Mouse (Mus musculus) hindbrain, embryonic 13.5 days (tissue): Measurements from ENCODE around the gene Crtc2. TPM values are rescaled to one million over a fixed set of nuclear protein-coding genes. Genes with fewer than 3 reads are reported as not detected.
A peak's percentile ranks its signal among the peaks of the same experiment; 100 is the strongest.

ENCODE experiments used
- ATAC-seq: fragments of 200-750 bp; cut with Nextera tagmentation; 2 replicates; pipeline ENCODE4 v1.8.0; 2017; ENCODE audit warnings: moderate TSS enrichment; ENCODE audit not compliant: low FRiP score
- H3K27ac ChIP-seq: fragments of 300-500 bp; sonication (generic); 2 replicates; pipeline ENCODE4 v1.5.1; 2015; ENCODE audit warnings: inconsistent platforms, mild to moderate bottlenecking, moderate library complexity
- H3K27me3 ChIP-seq: fragments of 300-500 bp; sonication (generic); 2 replicates; pipeline ENCODE4 v1.6.1; 2015; ENCODE audit warnings: mild to moderate bottlenecking, inconsistent platforms
- H3K36me3 ChIP-seq: fragments of 300-500 bp; sonication (generic); 2 replicates; pipeline ENCODE4 v1.6.1; 2015; ENCODE audit warnings: mild to moderate bottlenecking, inconsistent platforms
- H3K4me1 ChIP-seq: fragments of 300-500 bp; sonication (generic); replicated peaks from 2 replicates; pipeline ENCODE4 v1.6.1; 2015; ENCODE audit warnings: inconsistent platforms
- H3K4me2 ChIP-seq: fragments of 300-500 bp; sonication (generic); 2 replicates; pipeline ENCODE4 v1.6.1; 2015; ENCODE audit warnings: inconsistent platforms, mild to moderate bottlenecking, moderate library complexity
- H3K4me3 ChIP-seq: fragments of 300-500 bp; sonication (generic); 2 replicates; pipeline ENCODE4 v1.5.1; 2015; ENCODE audit warnings: mild to moderate bottlenecking, inconsistent platforms
- H3K9ac ChIP-seq: fragments of 300-500 bp; sonication (generic); 2 replicates; pipeline ENCODE4 v1.6.1; 2015; ENCODE audit warnings: mild to moderate bottlenecking, inconsistent platforms
- H3K9me3 ChIP-seq: fragments of 300-500 bp; sonication (generic); 2 replicates; pipeline ENCODE4 v1.6.1; 2016; ENCODE audit warnings: inconsistent platforms
- WGBS: fragments of 180-500 bp; shearing (Covaris S2); methylation state at CpG from one replicate; pipeline ENCODE4 v1.1.7; 2015; 5-methylcytosine and 5-hydroxymethylcytosine counted together
- polyA plus RNA-seq: library from polyadenylated mRNA; unstranded; fragments of >200 nt; fragmentation: Nextera tagmentation; extraction: Ambion mirVana; gene quantifications from 2 replicates; pipeline ENCODE4 v1.2.1, GENCODE M21; 2015

The Crtc2 gene
- polyA plus RNA-seq, result 18.8 and 19.8 TPM in 2 replicates

DNA sequence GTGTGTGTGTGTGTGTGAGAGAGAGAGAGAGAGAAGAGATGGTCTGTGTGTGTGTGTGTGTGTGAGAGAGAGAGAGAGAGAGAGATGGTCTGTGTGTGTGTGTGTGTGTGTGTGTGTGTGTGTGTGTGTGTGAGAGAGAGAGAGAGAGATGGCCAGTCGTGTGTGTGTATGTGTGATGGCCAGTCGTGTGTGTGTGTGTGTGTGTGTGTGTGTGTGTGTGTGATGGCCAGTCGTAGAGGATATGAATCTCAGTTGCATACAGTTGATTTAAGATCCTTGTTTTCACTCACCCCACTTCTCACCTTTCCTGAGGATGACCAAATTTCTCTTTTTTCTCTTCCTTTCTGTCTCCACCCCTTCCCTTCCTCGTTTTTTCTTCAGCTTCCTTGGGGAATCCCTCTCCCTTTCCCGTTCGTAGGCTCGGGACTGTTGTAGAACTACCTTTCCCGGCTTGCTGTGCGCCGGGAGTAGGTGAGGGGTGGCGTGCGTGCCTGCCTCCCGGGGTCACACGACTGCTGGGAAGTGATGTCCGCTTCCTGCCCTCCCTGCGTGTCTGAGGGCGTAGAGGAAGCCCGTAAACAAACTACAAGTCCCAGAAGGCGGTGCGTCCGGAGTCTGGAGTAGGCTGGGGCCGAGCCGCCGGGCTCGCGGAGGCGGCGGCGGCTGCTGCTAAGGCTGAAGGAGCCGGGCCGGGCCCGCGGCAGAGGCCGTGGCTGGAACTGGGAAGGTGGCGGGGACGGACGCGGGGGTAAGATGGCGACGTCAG lies at the start of gene Crtc2:
Gene Crtc2 (plus strand): TSS at position 511 of the 766 bp plus-strand sequence.
- 2% methylated on average over 38 of the region's 40 CpGs for WGBS
- ATAC-seq, result peak; percentile 98

GRCm38 (mm10) chr3:90204582-90204981 lies 49.4 kb upstream of the Crtc2 start:
- Histone ChIP-seq H3K36me3 (peaks cover 26% of the 10 kb centered on the region), H3K9me3 (no peaks in the 10 kb centered on the region), H3K9ac (no peak overlapping the region), H3K27ac (no peak overlapping the region), H3K27me3 (no peaks in the 10 kb centered on the region), H3K4me2 (no peak overlapping the region), H3K4me1 (no peaks in the 10 kb centered on the region), H3K4me3 (no peak overlapping the region)
- no peak for ATAC-seq
- WGBS, result 95% methylated on average over 2 of the region's 2 CpGs

More for the DNA sequence above, at the start of gene Crtc2:
- H3K4me2 ChIP-seq, result peak within 1 kb of the TSS; percentile 78
- no peaks in the 10 kb centered on the region for H3K9me3 ChIP-seq
- peak within 1 kb of the TSS; percentile 96 for H3K9ac ChIP-seq
- H3K4me1 ChIP-seq, result peaks cover 46% of the 10 kb centered on the region
- H3K36me3 ChIP-seq, result peaks cover 36% of the 10 kb centered on the region
- peak within 1 kb of the TSS; percentile 91 for H3K4me3 ChIP-seq
- H3K27ac ChIP-seq, result peak within 1 kb of the TSS; percentile 91
- H3K27me3 ChIP-seq, result no peaks in the 10 kb centered on the region

GRCm38 (mm10) chr3:90208662-90209061 lies 45.3 kb upstream of the Crtc2 start:
- Histone ChIP-seq H3K36me3 (peaks cover 56% of the 10 kb centered on the region), H3K27ac (no peak overlapping the region)

DNA sequence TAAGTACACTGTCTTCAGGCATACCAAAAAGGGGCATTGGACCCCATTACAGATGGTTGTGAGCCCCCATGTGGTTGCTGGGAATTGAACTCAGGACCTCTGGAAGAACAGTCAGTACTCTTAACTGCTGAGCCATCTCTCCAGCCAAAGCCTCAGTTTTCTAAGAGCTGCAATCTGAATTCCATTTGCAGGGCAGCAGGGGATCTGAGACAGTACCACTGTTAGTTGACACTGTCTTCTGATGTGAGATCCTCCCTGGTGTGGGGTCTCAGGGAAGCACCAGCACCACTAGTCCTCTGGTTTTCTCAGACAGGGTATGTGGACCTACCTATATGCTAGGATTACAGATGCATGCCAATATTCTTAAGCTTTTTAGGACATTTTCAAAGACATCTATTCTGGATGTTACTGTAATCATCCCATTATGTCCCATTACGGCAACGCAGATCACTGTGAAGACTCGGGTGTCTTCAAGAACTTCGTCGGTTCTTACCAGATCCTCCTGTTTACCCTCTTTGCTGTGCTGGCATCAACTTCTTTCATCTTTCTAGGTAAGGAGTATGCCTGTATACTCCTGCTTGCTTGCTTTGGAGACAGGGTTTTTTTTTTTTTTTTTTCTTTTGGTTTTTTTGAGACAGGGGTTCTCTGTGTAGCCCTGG lies 43.9 kb upstream of the Crtc2 start:
- no peak overlapping the region for H3K27ac ChIP-seq
- H3K4me1 ChIP-seq, result peaks cover 29% of the 10 kb centered on the region
- no peak overlapping the region for H3K4me3 ChIP-seq
- 91% methylated on average over 5 of the region's 5 CpGs for WGBS
- no peak overlapping the region for H3K9ac ChIP-seq
- peaks cover 56% of the 10 kb centered on the region for H3K36me3 ChIP-seq
- H3K9me3 ChIP-seq, result no peaks in the 10 kb centered on the region
- H3K27me3 ChIP-seq, result no peaks in the 10 kb centered on the region
- ATAC-seq, result no peak
- H3K4me2 ChIP-seq, result no peak overlapping the region

More at GRCm38 (mm10) chr3:90208662-90209061, 45.3 kb upstream of the Crtc2 start:
- Histone ChIP-seq H3K9ac (no peak overlapping the region), H3K9me3 (no peaks in the 10 kb centered on the region), H3K4me2 (no peak overlapping the region), H3K4me3 (no peak overlapping the region), H3K27me3 (no peaks in the 10 kb centered on the region), H3K4me1 (peaks cover 23% of the 10 kb centered on the region)
- no peak for ATAC-seq
- WGBS, result 94% methylated on average over 2 of the region's 2 CpGs

- ATAC-seq, result no peak
- peak overlapping the region; percentile 86 for H3K4me3 ChIP-seq
- no peaks in the 10 kb centered on the region for H3K27me3 ChIP-seq
- peaks cover 56% of the 10 kb centered on the region for H3K36me3 ChIP-seq
- H3K4me2 ChIP-seq, result peak overlapping the region; percentile 95
- peak overlapping the region; percentile 91 for H3K9ac ChIP-seq
- H3K4me1 ChIP-seq, result peaks cover 29% of the 10 kb centered on the region
- H3K9me3 ChIP-seq, result no peaks in the 10 kb centered on the region
- WGBS, result 86% methylated on average over 13 of the region's 13 CpGs
- H3K27ac ChIP-seq, result no peak overlapping the region
These were observed 42.2 kb upstream of the Crtc2 start for GRCm38 (mm10) chr3:90211475-90212398.

DNA sequence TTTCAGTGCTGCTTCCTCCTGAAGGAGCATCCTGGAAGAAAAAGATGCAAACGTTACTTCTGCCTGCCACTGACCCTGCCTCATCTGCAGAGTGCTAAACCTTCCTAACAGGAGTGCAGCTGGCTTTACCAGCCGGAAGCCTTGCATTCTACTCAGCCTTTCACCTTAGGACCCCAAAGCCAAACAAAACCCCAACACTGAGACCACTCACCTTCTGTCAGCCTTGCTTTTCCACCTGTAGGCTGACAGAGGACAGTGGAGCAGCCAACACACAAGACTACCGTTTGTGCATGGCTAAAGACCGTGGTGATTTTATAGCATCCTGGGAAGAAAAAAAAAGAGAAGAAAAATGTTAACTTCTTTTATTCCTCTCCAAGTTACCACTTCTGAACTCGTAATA lies 41.2 kb upstream of the Crtc2 start:
- H3K4me1 ChIP-seq, result peaks cover 29% of the 10 kb centered on the region
- WGBS, result 18% methylated on average over 5 of the region's 5 CpGs
- H3K9ac ChIP-seq, result peak overlapping the region; percentile 91
- H3K27me3 ChIP-seq, result no peaks in the 10 kb centered on the region
- H3K36me3 ChIP-seq, result peaks cover 48% of the 10 kb centered on the region
- ATAC-seq, result no peak
- H3K4me3 ChIP-seq, result peak overlapping the region; percentile 86
- no peak overlapping the region; the same call in 1 of the 2 replicates for H3K27ac ChIP-seq
- H3K4me2 ChIP-seq, result peak overlapping the region; percentile 95
- no peaks in the 10 kb centered on the region for H3K9me3 ChIP-seq

- H3K4me3 ChIP-seq, result peak within 1 kb of the TSS; percentile 86
- peaks cover 29% of the 10 kb centered on the region for H3K4me1 ChIP-seq
- no peaks in the 10 kb centered on the region for H3K27me3 ChIP-seq
- peak; percentile 95 for ATAC-seq
- H3K9ac ChIP-seq, result peak within 1 kb of the TSS; percentile 91
- peak within 1 kb of the TSS; percentile 95 for H3K4me2 ChIP-seq
- no peaks in the 10 kb centered on the region for H3K9me3 ChIP-seq
- H3K27ac ChIP-seq, result peak within 1 kb of the TSS; percentile 92
- under 1% methylated on average over 42 of the region's 42 CpGs for WGBS
- H3K36me3 ChIP-seq, result peaks cover 41% of the 10 kb centered on the region
These were observed 40.5 kb upstream of the Crtc2 start, which contains the start of the genes Rps27 and Rab13 for GRCm38 (mm10) chr3:90213377-90213866. Rps27 (minus strand) TSS chr3:90213651. Rab13 (plus strand) TSS chr3:90213695.

DNA sequence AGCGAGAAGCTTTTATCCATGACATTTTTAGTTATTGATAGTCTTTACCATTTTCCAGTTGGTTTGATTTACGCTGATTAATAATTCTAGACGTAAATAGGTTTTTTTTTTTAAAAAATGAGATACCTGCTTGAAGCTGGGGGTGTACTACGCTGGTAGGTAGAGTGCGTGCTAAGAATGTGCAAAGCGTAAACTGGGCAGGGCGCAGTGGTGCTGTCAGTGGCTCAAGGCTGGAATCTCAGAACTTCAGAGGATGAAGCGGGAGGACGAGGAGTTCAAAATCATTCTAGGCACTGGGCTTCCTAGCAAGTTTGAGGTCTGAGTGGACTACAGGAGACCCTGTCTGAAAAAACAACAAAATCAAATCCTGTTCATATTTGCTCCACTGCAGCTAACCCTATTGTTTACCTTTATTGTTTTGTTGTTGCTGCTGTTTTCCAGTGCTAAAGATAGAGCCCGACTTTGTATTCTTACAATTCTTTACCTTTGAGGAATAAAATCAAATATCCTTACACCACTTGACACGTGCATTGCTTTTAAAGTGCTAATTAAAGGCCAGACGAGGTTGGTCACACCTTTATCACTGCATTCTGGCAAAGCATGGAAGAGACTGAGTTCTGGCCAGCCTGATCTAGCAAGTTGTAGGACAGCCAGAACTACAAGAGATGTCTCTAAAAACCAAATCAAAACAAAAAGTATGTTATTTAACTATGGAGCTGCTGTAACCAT lies 39.8 kb upstream of the Crtc2 start:
- Histone ChIP-seq H3K9me3 (no peaks in the 10 kb centered on the region), H3K9ac (peak overlapping the region; percentile 91), H3K4me3 (peak overlapping the region; percentile 86), H3K27ac (peak overlapping the region; percentile 92), H3K36me3 (peaks cover 34% of the 10 kb centered on the region), H3K4me1 (peaks cover 29% of the 10 kb centered on the region), H3K27me3 (no peaks in the 10 kb centered on the region), H3K4me2 (peak overlapping the region; percentile 68)
- 11% methylated on average over 12 of the region's 12 CpGs for WGBS
- peak; percentile 71 for ATAC-seq

GRCm38 (mm10) chr3:90215825-90216380 lies 38.1 kb upstream of the Crtc2 start:
- Histone ChIP-seq H3K27ac (no peak overlapping the region), H3K9me3 (no peaks in the 10 kb centered on the region), H3K9ac (no peak overlapping the region), H3K4me2 (no peak overlapping the region), H3K4me1 (peaks cover 36% of the 10 kb centered on the region), H3K4me3 (no peak overlapping the region), H3K27me3 (no peaks in the 10 kb centered on the region), H3K36me3 (peaks cover 17% of the 10 kb centered on the region)
- no peak for ATAC-seq
- 50% methylated on average over 1 of the region's 1 CpGs for WGBS

- peak; percentile 60 for ATAC-seq
- 15% methylated on average over 6 of the region's 6 CpGs for WGBS
- Histone ChIP-seq H3K9me3 (no peaks in the 10 kb centered on the region), H3K27ac (0 out of 2 replicates have a peak overlapping the region, but pooled peaks have one; percentile 30), H3K36me3 (no peaks in the 10 kb centered on the region; the same call in 1 of the 2 replicates), H3K9ac (peak overlapping the region; percentile 65; the same call in 1 of the 2 replicates), H3K4me1 (peaks cover 22% of the 10 kb centered on the region), H3K27me3 (no peaks in the 10 kb centered on the region), H3K4me3 (peak overlapping the region; percentile 38), H3K4me2 (peak overlapping the region; percentile 82)
These were observed 33.9 kb upstream of the Crtc2 start for GRCm38 (mm10) chr3:90220088-90220487.

DNA sequence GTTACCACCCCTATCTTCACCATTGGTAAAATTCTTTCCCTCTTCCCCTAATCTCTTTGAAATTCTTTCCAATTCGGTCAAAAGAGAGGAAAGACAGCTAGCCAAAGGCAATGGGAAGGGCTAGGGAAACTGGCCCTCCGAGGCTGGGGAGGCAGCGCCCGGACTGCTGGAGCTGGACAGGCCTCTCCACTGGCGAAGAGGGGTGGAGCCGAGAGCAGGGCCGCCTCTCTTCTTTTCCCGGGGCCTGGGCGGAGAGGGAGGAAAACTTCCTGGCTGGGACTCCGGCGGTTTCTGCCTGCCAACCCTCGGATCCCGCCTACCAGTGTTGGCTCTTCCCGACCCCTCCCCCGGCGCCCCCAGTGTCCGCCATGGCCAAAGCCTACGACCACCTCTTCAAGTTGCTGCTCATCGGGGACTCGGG lies 33.4 kb upstream of the Crtc2 start:
- H3K9ac ChIP-seq, result peak overlapping the region; percentile 65
- H3K27ac ChIP-seq, result peak overlapping the region; percentile 41; the same call in 1 of the 2 replicates
- no peaks in the 10 kb centered on the region for H3K9me3 ChIP-seq
- peak; percentile 72 for ATAC-seq
- H3K4me1 ChIP-seq, result peaks cover 22% of the 10 kb centered on the region
- peaks cover 2% of the 10 kb centered on the region for H3K36me3 ChIP-seq
- WGBS, result 1% methylated on average over 17 of the region's 20 CpGs
- no peaks in the 10 kb centered on the region for H3K27me3 ChIP-seq
- H3K4me3 ChIP-seq, result peak overlapping the region; percentile 38
- peak overlapping the region; percentile 82 for H3K4me2 ChIP-seq
